20 mouse cellular contexts compared by ENCODE assay signal in the genomic region with DNA sequence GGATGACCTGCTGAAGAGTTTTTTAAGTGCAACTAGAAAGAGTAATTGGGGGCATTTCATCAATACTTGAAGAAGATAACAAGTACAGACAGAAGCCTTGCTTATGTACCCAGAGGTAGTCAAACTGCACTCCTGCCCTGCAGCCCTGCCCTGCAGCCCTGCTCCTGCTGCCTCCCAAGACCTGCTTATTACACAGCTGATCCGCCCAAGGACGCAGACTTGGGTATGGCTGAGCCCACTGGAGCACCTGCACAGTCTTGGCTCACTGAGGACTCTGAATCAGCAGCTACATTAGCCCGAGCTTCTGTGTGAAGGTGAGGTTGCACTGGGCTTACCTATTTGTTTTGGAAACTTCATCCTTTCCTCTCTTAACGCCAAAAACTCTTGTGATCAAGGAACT.
"Had no signal": no experiment of that assay in that cellular context is flagged by ENCODE, and none has a peak within 500 bp of the region (broad histone marks: within the 10 kb centered on the region; RNA-seq: fewer than 3 reads in every experiment).

No protein-coding gene starts in this region.

- ATAC-seq: hindbrain, postnatal 0 days; intestine, embryonic 16.5 days; liver, embryonic 12.5 days had no signal

- DNase-seq: gastrocnemius, postnatal 14 days; gastrocnemius, postnatal 36 days; heart, postnatal 14 days; heart, postnatal 36 days; kidney, adult 11 months; kidney, postnatal 10 days; kidney, postnatal 25 days; layer of hippocampus, adult 9-11 months; layer of hippocampus, postnatal 36 days; left cerebral cortex, postnatal 4 days had no signal

- H3K4me1 ChIP-seq: heart, embryonic 13.5 days; heart, embryonic 15.5 days; hindbrain, embryonic 15.5 days; liver, embryonic 12.5 days had no signal

- H3K9me3 ChIP-seq: heart, embryonic 13.5 days; heart, embryonic 15.5 days; hindbrain, embryonic 13.5 days; hindbrain, embryonic 15.5 days; limb, embryonic 13.5 days; limb, embryonic 15.5 days; liver, embryonic 12.5 days had no signal

- H3K27me3 ChIP-seq: heart, embryonic 13.5 days; heart, embryonic 15.5 days; hindbrain, embryonic 13.5 days; hindbrain, embryonic 15.5 days; limb, embryonic 13.5 days; limb, embryonic 15.5 days; liver, embryonic 12.5 days had no signal

- H3K4me2 ChIP-seq: heart, embryonic 11.5 days; heart, embryonic 13.5 days; heart, embryonic 15.5 days; hindbrain, embryonic 13.5 days; hindbrain, embryonic 15.5 days; limb, embryonic 13.5 days; limb, embryonic 15.5 days; liver, embryonic 12.5 days had no signal

- H3K27ac ChIP-seq: heart, embryonic 13.5 days; heart, embryonic 15.5 days; hindbrain, embryonic 13.5 days; hindbrain, embryonic 15.5 days; hindbrain, postnatal 0 days; limb, embryonic 13.5 days; limb, embryonic 15.5 days; liver, embryonic 12.5 days had no signal

- H3K4me3 ChIP-seq: heart, embryonic 13.5 days; heart, embryonic 15.5 days; hindbrain, embryonic 13.5 days; hindbrain, embryonic 15.5 days; limb, embryonic 13.5 days; limb, embryonic 15.5 days; liver, embryonic 12.5 days had no signal

- H3K9ac ChIP-seq: heart, embryonic 13.5 days; heart, embryonic 15.5 days; hindbrain, embryonic 13.5 days; hindbrain, embryonic 15.5 days; limb, embryonic 13.5 days; limb, embryonic 15.5 days; liver, embryonic 12.5 days had no signal
